Mouse (Mus musculus) hindbrain, embryonic 15.5 days (tissue): ENCODE results near the gene Zfp362. TPM values are rescaled to one million over a fixed set of nuclear protein-coding genes. Genes with fewer than 3 reads are reported as not detected.

Source experiments
- polyA plus RNA-seq: library from polyadenylated mRNA; unstranded; fragments of >200 nt; fragmentation: Nextera tagmentation; extraction: Ambion mirVana; gene quantifications from 2 replicates; pipeline ENCODE4 v1.2.1, GENCODE M21; 2015

Zfp362 gene
- polyA plus RNA-seq, 1 experiment from 2014 or later: 36.7 TPM

Other genes with a start within 250 kb of the Zfp362 start
- gene Zscan20, start 195.9 kb downstream of the Zfp362 start, polyA plus RNA-seq: 4.2 and 4.8 TPM in 2 replicates
- gene Tlr12, start 187.4 kb downstream of the Zfp362 start, polyA plus RNA-seq: 1.5 and 2.0 TPM in 2 replicates
- 67.0 and 71.5 TPM in 2 replicates for gene Phc2, start 151.3 kb downstream of the Zfp362 start, polyA plus RNA-seq
- 0.18 and 0.24 TPM in 2 replicates for gene A3galt2, start 50.7 kb downstream of the Zfp362 start, polyA plus RNA-seq
- gene Trim62, start 77.5 kb upstream of the Zfp362 start, polyA plus RNA-seq: 24.6 and 28.4 TPM in 2 replicates
- 17.3 and 21.9 TPM in 2 replicates for gene Azin2, start 156.4 kb upstream of the Zfp362 start, polyA plus RNA-seq
- gene Ak2, start 185.9 kb upstream of the Zfp362 start, polyA plus RNA-seq: 84.8 and 93.2 TPM in 2 replicates